Mouse (Mus musculus): ENCODE measurements around the gene Aggf1.

Aggf1 gene

GRCm38 (mm10) chr13:95330507-95330906 is 44.6 kb downstream of the Aggf1 start:
- DNase-seq: no peak

- DNase-seq: no peak
These were observed 46.4 kb downstream of the Aggf1 start for GRCm38 (mm10) chr13:95328767-95329166.

- peak; percentile 50 for DNase-seq
These were observed 47.8 kb downstream of the Aggf1 start for GRCm38 (mm10) chr13:95327345-95327741.

- no peak for DNase-seq
These were observed 48.4 kb downstream of the Aggf1 start for GRCm38 (mm10) chr13:95326611-95327344.

- DNase-seq: no peak
These were observed 49.1 kb downstream of the Aggf1 start for GRCm38 (mm10) chr13:95325907-95326550.

- peak; percentile 76 for DNase-seq
These were observed 49.9 kb downstream of the Aggf1 start for GRCm38 (mm10) chr13:95325080-95325906.

- peak; percentile 41 for DNase-seq
These were observed 50.5 kb downstream of the Aggf1 start for GRCm38 (mm10) chr13:95324626-95325079.

- DNase-seq: peak; percentile 80
These were observed 51.1 kb downstream of the Aggf1 start for GRCm38 (mm10) chr13:95323950-95324625.

- no peak for DNase-seq
These were observed 51.8 kb downstream of the Aggf1 start, which contains the start of gene Zbed3 for GRCm38 (mm10) chr13:95323400-95323799. Gene Zbed3 (plus strand): TSS chr13:95323612.

- DNase-seq: no peak
These were observed 54.7 kb downstream of the Aggf1 start for GRCm38 (mm10) chr13:95320451-95320850.

GRCm38 (mm10) chr13:95319153-95319552 is 56.0 kb downstream of the Aggf1 start:
- DNase-seq: no peak

GRCm38 (mm10) chr13:95312016-95312415 is 63.1 kb downstream of the Aggf1 start:
- peak; percentile 13 for DNase-seq

GRCm38 (mm10) chr13:95307100-95307655 is 68.0 kb downstream of the Aggf1 start:
- no peak for DNase-seq

GRCm38 (mm10) chr13:95306596-95306995 is 68.6 kb downstream of the Aggf1 start:
- DNase-seq: no peak

All from right cerebral cortex, postnatal 4 days (tissue).